Mouse (Mus musculus) G1E (cell line): ENCODE data around the gene Aprt. TPM values are rescaled to one million over a fixed set of nuclear protein-coding genes. Genes with fewer than 3 reads are reported as not detected.

ENCODE experiments used
- ATAC-seq: 2 replicates; pipeline ENCODE4 v1.8.0; 2016; ENCODE audit warnings: mild to moderate bottlenecking; ENCODE audit not compliant: insufficient number of reproducible peaks, poor library complexity, low FRiP score, severe bottlenecking; ENCODE audit errors: extremely low read depth
- DNase-seq: peaks from one replicate; pipeline ENCODE4 v3.0.0; 2012; ENCODE audit warnings: low spot score
- H3K27me3 ChIP-seq: 2 replicates; pipeline ENCODE4 v1.6.1; 2012; ENCODE audit warnings: mild to moderate bottlenecking, low read length, inconsistent platforms; ENCODE audit not compliant: insufficient read depth
- H3K36me3 ChIP-seq: replicated peaks from 2 replicates; pipeline ENCODE3; 2012; ENCODE audit warnings: mild to moderate bottlenecking, inconsistent platforms
- H3K4me1 ChIP-seq: 2 replicates; pipeline ENCODE4 v1.6.1; 2012; ENCODE audit warnings: low read depth, low read length, inconsistent platforms, mixed read lengths; ENCODE audit not compliant: insufficient read depth
- H3K4me3 ChIP-seq: 2 replicates; pipeline ENCODE4 v1.5.1; 2012; ENCODE audit warnings: low read depth, mild to moderate bottlenecking, inconsistent platforms, low read length, moderate library complexity, mixed read lengths
- H3K9me3 ChIP-seq: replicated peaks from 2 replicates; pipeline ENCODE4 v1.6.1; 2012; ENCODE audit warnings: inconsistent platforms
- CTCF ChIP-seq: IDR thresholded peaks from 2 replicates; pipeline ENCODE4 v1.5.1; 2012; ENCODE audit warnings: low read depth, low read length, inconsistent platforms, mixed read lengths
- GATA1 ChIP-seq: IDR thresholded peaks from 2 replicates; pipeline ENCODE4 v1.6.1; 2012; ENCODE audit warnings: borderline replicate concordance, low read length, inconsistent platforms, mixed read lengths
- GATA2 ChIP-seq: IDR thresholded peaks from 2 replicates; pipeline ENCODE4 v1.6.1; 2012; ENCODE audit warnings: low read depth, low read length, inconsistent platforms, borderline replicate concordance
- POLR2AphosphoS5 ChIP-seq: IDR thresholded peaks from 2 replicates; pipeline ENCODE4 v1.6.1; 2012; ENCODE audit warnings: low read depth, low read length, inconsistent platforms; ENCODE audit not compliant: insufficient replicate concordance
- TAL1 ChIP-seq: conservative IDR thresholded peaks from 2 replicates; pipeline ENCODE4 v1.6.1; 2012; ENCODE audit warnings: low read depth, low read length, inconsistent platforms, mixed read lengths
- polyA plus RNA-seq: library from polyadenylated mRNA; stranded (reverse); fragments of >175 nt; gene quantifications from 2 replicates; pipeline ENCODE4 v1.2.3, GENCODE M21; 2012
- total RNA-seq, 2 experiments: library from RNA; stranded (forward) in 1 of 2; stranded (reverse) in 1 of 2; fragments of 200-1000 nt in 1 of 2; fragments of >200 nt in 1 of 2; fragmentation: Nextera tagmentation in 1 of 2; gene quantifications; 2 replicates each; pipeline ENCODE4 v1.2.3; 2014 to 2017

The Aprt gene
- total and polyA plus RNA-seq, 3 experiments, result 100.0 to 389 (median 112) TPM

GRCm38 (mm10) chr8:122568109-122568504 is 8.6 kb downstream of the Aprt start:
- peak; percentile 48 for DNase-seq
- Histone ChIP-seq H3K4me3 (peak overlapping the region; percentile 92), H3K9me3 (no peaks in the 10 kb centered on the region), H3K36me3 (peaks cover 61% of the 10 kb centered on the region), H3K27me3 (no peaks in the 10 kb centered on the region; the same call in 1 of the 2 replicates), H3K4me1 (peaks cover 73% of the 10 kb centered on the region)
- TF ChIP-seq GATA1 (no peak), TAL1 (no peak), POLR2AphosphoS5 (no peak), CTCF (no peak), GATA2 (no peak)
- no peak for ATAC-seq

- no peak for TF ChIP-seq CTCF
- TF ChIP-seq POLR2AphosphoS5, result no peak
- TF ChIP-seq GATA1, result no peak
- TF ChIP-seq GATA2, result no peak
- TF ChIP-seq TAL1, result no peak
- H3K27me3 ChIP-seq, result no peaks in the 10 kb centered on the region; the same call in 1 of the 2 replicates
- peaks cover 67% of the 10 kb centered on the region for H3K4me1 ChIP-seq
- H3K36me3 ChIP-seq, result peaks cover 59% of the 10 kb centered on the region
- peak; percentile 79 for ATAC-seq
- H3K9me3 ChIP-seq, result no peaks in the 10 kb centered on the region
- DNase-seq, result peak; percentile 92
- H3K4me3 ChIP-seq, result peak within 1 kb of the TSS; percentile 92
Measured at GRCm38 (mm10) chr8:122567361-122568108, 9.2 kb downstream of the Aprt start, which contains the start of gene Cdt1. Cdt1 (plus strand) TSS chr8:122568015.

DNA sequence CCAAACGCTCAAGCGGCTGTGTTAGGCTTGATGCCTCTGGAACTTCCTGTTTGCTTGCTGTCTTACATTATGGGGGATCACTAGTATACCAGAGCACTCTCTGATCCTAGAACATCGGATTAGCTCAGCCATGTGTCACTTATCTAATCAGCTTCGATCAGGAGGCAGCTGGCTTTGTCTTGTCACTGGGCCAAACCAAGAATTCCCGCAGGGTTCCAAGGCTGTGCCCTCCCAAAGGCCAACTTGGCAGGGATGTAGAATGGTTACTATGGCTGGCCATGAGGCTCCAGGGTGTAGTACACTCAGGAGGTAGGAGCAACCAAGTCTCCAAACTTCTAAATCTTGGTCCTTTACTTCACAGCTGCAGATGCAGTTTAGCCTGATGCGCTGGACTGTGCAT is 9.9 kb downstream of the Aprt start:
- no peaks in the 10 kb centered on the region for H3K9me3 ChIP-seq
- H3K4me3 ChIP-seq, result peak overlapping the region; percentile 92
- peaks cover 51% of the 10 kb centered on the region for H3K36me3 ChIP-seq
- H3K4me1 ChIP-seq, result peaks cover 59% of the 10 kb centered on the region
- TF ChIP-seq GATA2 (no peak), TAL1 (0 out of 2 replicates have a peak, but pooled peaks have one; percentile 15), POLR2AphosphoS5 (no peak; the same call in 1 of the 2 replicates)
- DNase-seq, result no peak
- H3K27me3 ChIP-seq, result no peaks in the 10 kb centered on the region
- ATAC-seq, result peak; percentile 15; the same call in 1 of the 2 replicates

DNA sequence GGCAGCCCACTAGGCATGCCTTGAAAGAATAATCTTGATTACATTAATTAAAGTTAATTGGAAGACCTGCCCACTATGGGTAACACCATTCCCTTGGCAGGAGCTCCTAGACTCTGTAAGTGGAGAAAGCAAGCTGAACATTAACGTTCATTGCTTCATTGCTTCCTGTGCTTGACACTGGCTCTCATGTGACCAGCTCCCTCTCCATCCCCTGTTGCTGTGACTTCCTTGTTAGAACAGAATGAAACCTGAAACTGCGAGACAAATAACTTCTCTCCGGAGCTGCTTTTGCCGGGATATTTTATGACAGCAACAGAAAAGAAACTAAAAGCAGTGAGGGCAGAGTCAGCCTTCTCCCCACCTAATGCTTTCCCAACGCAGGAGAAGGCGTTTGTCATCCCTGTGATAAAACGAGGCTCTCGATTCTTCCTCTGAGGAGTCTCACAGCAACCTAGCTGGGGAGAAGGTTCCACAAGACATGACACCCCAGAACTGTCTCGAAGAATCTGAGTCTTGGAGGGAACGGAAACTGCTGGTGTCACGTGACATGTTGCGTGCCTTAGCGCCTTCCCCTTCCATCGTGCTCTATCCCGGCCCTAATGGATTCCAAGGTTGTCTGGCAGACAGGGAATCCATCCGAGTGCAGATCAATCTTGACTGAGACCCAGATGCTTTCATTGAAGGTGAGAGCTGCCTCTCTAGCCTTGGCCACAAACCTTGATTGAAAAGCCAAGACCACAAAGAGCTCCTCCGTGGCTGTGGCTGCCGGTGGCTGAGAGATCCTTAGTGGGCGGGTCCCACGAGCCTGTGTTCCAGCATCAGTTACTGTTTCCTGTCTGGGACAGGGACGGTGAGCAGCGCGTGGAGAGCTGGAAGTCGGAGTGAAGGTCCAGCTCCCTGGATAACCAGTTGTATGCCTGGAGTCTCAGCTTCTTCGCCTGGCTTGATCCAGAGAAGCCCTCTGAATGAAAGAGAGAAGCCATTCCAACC is 12.1 kb downstream of the Aprt start:
- TF ChIP-seq TAL1, result no peak
- TF ChIP-seq GATA2, result no peak
- no peak for TF ChIP-seq POLR2AphosphoS5
- TF ChIP-seq CTCF, result no peak
- TF ChIP-seq GATA1, result no peak
- no peaks in the 10 kb centered on the region for H3K9me3 ChIP-seq
- ATAC-seq (no peak), DNase-seq (no peak)
- H3K4me3 ChIP-seq, result no peak overlapping the region
- H3K4me1 ChIP-seq, result peaks cover 43% of the 10 kb centered on the region
- H3K36me3 ChIP-seq, result peaks cover 33% of the 10 kb centered on the region
- H3K27me3 ChIP-seq, result no peaks in the 10 kb centered on the region

- TF ChIP-seq GATA1 (no peak), POLR2AphosphoS5 (no peak)
- no peaks in the 10 kb centered on the region for H3K9me3 ChIP-seq
- H3K4me3 ChIP-seq, result no peak overlapping the region
- peaks cover 23% of the 10 kb centered on the region for H3K36me3 ChIP-seq
- H3K4me1 ChIP-seq, result peaks cover 47% of the 10 kb centered on the region
- no peak for DNase-seq
- no peak for ATAC-seq
- H3K27me3 ChIP-seq, result no peaks in the 10 kb centered on the region
Measured at GRCm38 (mm10) chr8:122561199-122561598, 15.5 kb downstream of the Aprt start.

GRCm38 (mm10) chr8:122558671-122559349 is 17.9 kb downstream of the Aprt start:
- H3K4me1 ChIP-seq, result peaks cover 46% of the 10 kb centered on the region
- DNase-seq (no peak), ATAC-seq (no peak)
- H3K36me3 ChIP-seq, result peaks cover 7% of the 10 kb centered on the region
- H3K27me3 ChIP-seq, result no peaks in the 10 kb centered on the region
- H3K9me3 ChIP-seq, result no peaks in the 10 kb centered on the region
- no peak overlapping the region for H3K4me3 ChIP-seq
- TF ChIP-seq GATA1 (no peak), TAL1 (no peak), POLR2AphosphoS5 (no peak), CTCF (no peak), GATA2 (no peak)
